Mouse (Mus musculus): ENCODE measurements at regions not wholly inside any gene's neighbourhood (a gene's known extent, or its start where the extent isn't known, plus 50 kb on each side); places are given as distances from the start of the nearest gene placed in this dataset.

DNA sequence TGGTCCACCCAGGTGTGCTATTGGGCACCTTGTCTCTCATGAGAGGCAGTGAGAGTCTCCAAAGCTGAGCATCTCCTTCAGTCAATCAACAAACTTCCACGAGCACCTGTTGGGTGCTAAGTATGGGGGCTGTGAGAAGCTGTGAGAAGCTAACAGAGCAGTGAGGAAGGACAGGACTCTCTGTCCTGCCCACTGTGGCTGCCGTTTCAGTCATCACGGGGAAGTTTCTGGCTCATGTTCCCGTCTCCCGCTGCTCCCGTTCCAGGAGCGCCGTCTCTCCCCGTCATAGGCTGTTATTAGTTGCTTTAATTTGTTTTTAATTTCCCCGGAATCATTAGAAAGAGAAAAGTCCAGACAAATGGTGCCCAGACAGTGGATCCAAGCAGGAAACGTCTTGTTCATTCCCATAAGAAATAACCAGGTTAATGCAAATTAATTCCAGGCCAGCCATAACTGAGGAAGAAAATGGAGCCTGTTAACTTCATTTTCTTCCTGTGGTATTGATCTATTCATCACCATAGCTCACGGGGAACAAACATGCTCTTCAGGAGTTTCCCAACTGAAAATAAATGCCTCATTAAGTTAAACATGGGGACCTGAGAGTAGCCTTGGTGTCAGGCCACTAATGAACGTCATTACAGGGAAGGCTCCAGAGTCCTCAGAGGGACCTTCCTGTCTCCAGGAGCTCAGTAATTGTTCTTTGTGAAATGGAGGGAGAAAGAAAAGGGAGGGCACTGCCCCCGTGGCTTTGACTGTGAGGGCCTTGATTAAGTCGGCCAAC, 70.3 kb downstream of the Matn1 start:
- Histone ChIP-seq H3K4me3 (ENCODE audit: low read depth, low read length) (no peak overlapping the region), H3K4me1 (replicated peaks; ENCODE audit: control insufficient read depth, insufficient read depth, low read length) (peaks cover 6% of the 10 kb centered on the region; the same call in 1 of the 2 replicates), H3K9ac (ENCODE audit: low read length) (no peak overlapping the region), H3K4me2 (ENCODE audit: low read depth, low read length, severe bottlenecking) (no peak overlapping the region), H3K27me3 (ENCODE audit: control insufficient read depth, insufficient read depth, low read length) (no peaks in the 10 kb centered on the region), H3K36me3 (ENCODE audit: control insufficient read depth, insufficient read depth, low read length) (no peaks in the 10 kb centered on the region), H3K27ac (ENCODE audit: low read depth, low read length) (peak overlapping the region; percentile 66), H3K9me3 (ENCODE audit: control insufficient read depth, low read length) (no peaks in the 10 kb centered on the region)
- 31% methylated on average over 15 of the region's 15 CpGs for WGBS
- ATAC-seq (replicated peaks; ENCODE audit: low FRiP score): peak; percentile 77
- peak; percentile 80 for DNase-seq (ENCODE audit: low spot score)

DNA sequence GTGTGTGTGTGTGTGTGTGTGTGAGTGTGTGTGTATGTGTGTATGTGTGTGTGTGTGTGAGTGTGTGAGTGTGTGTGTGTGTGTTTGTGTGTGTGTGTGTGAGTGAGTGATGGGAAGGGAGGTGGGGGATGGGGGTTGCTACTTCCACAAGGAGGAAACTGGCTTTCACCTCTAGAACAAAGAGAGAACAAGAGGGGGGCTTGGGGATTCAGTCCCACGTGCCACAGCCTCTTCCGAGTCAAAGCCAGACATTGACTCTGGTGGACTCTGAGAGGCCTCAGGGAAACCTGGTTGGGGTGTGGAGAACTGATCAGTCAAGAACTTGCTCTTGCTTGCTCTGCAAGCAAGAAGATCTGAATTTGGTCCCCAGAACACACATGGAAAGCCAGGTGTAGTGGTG, 71.0 kb downstream of the Matn1 start:
- H3K27ac ChIP-seq (ENCODE audit: low read depth, low read length): peak overlapping the region; percentile 79

DNA sequence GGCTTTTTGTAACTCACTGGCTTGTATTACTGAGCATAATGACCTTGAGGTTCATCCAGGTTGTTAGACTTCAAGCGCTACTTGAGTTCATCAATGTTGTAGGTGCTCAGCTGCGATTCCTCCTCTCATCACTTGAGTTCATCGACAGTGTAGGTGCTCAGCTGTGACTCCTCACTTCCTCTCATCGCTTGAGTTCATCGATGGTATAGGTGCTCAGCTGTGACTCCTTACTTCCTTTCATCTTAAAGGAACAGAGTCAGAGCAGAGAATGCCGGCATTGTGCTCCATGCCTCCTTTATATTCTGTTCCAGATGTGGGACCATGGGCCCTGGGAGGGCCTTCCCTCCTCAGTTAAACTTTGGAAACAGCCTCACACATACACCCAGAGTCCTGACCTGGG, 79.4 kb downstream of the Matn1 start:
- Histone ChIP-seq H3K4me1 (replicated peaks; ENCODE audit: control insufficient read depth, insufficient read depth, low read length) (no peaks in the 10 kb centered on the region), H3K27me3 (ENCODE audit: control insufficient read depth, insufficient read depth, low read length) (no peaks in the 10 kb centered on the region), H3K9ac (ENCODE audit: low read length) (no peak overlapping the region), H3K4me2 (ENCODE audit: low read depth, low read length, severe bottlenecking) (no peak overlapping the region), H3K36me3 (ENCODE audit: control insufficient read depth, insufficient read depth, low read length) (no peaks in the 10 kb centered on the region), H3K27ac (ENCODE audit: low read depth, low read length) (no peak overlapping the region), H3K4me3 (ENCODE audit: low read depth, low read length) (no peak overlapping the region), H3K9me3 (ENCODE audit: control insufficient read depth, low read length) (no peaks in the 10 kb centered on the region; the same call in 1 of the 2 replicates)
- 55% methylated on average over 6 of the region's 6 CpGs for WGBS
- DNase-seq (ENCODE audit: low spot score): no peak
- ATAC-seq (replicated peaks; ENCODE audit: low FRiP score): no peak

More for the DNA sequence above, 71.0 kb downstream of the Matn1 start:
- Histone ChIP-seq H3K4me1 (replicated peaks; ENCODE audit: control insufficient read depth, insufficient read depth, low read length) (peaks cover 6% of the 10 kb centered on the region; the same call in 1 of the 2 replicates), H3K9me3 (ENCODE audit: control insufficient read depth, low read length) (no peaks in the 10 kb centered on the region), H3K4me2 (ENCODE audit: low read depth, low read length, severe bottlenecking) (no peak overlapping the region), H3K27me3 (ENCODE audit: control insufficient read depth, insufficient read depth, low read length) (no peaks in the 10 kb centered on the region), H3K4me3 (ENCODE audit: low read depth, low read length) (no peak overlapping the region), H3K36me3 (ENCODE audit: control insufficient read depth, insufficient read depth, low read length) (no peaks in the 10 kb centered on the region), H3K9ac (ENCODE audit: low read length) (no peak overlapping the region)
- DNase-seq (ENCODE audit: low spot score): peak; percentile 67
- no peak for ATAC-seq (replicated peaks; ENCODE audit: low FRiP score)
- WGBS: 5% methylated on average over 2 of the region's 2 CpGs

DNA sequence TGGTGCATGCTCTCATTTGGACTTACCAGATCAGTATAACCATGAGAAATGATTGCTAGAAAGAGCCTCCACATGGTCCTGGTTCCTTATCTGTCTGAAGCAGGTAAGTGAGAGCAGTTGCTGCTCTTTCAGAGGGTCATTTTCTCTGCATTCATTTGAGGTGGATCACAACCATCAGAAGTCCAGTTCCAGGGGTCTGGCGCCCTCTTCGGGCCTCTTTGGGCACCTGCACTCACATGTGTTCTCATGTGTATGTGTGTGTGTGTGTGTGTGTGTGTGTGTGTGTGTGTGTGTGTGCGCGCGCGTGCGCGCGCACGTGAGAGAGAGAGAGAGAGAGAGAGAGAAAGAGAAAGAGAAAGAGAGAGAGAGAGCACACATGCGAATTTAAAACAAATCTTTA, 92.1 kb downstream of the Matn1 start:
- Histone ChIP-seq H3K4me2 (ENCODE audit: low read depth, low read length, severe bottlenecking) (no peak overlapping the region), H3K9me3 (ENCODE audit: control insufficient read depth, low read length) (no peaks in the 10 kb centered on the region), H3K36me3 (ENCODE audit: control insufficient read depth, insufficient read depth, low read length) (no peaks in the 10 kb centered on the region), H3K4me1 (replicated peaks; ENCODE audit: control insufficient read depth, insufficient read depth, low read length) (0 out of 2 replicates have a peak, but pooled peaks cover 4% of the 10 kb centered on the region), H3K27ac (ENCODE audit: low read depth, low read length) (no peak overlapping the region), H3K27me3 (ENCODE audit: control insufficient read depth, insufficient read depth, low read length) (no peaks in the 10 kb centered on the region), H3K4me3 (ENCODE audit: low read depth, low read length) (no peak overlapping the region), H3K9ac (ENCODE audit: low read length) (no peak overlapping the region)
- no peak for ATAC-seq (replicated peaks; ENCODE audit: low FRiP score)
- DNase-seq (ENCODE audit: low spot score): no peak
- 90% methylated on average over 11 of the region's 11 CpGs for WGBS

DNA sequence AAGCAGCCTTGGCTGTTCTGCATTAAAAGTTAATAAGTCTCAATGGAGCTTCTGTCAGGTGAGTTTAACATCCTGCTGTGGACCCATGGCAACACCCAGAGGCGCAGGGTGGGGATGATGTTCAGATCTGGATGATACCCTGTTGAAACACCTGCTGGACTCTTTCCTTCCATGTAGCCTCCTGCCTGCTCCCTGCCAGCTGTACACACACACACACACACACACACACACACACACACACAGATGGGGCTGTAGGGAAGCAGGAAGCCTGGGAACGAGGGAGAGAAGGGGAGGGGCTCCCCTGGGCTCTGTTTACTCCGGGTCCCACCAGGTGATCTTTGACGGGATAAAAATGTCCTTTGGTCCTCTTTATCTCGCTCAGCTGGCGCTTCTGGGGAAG, 93.0 kb downstream of the Matn1 start:
- H3K27ac ChIP-seq (ENCODE audit: low read depth, low read length): no peak overlapping the region

DNA sequence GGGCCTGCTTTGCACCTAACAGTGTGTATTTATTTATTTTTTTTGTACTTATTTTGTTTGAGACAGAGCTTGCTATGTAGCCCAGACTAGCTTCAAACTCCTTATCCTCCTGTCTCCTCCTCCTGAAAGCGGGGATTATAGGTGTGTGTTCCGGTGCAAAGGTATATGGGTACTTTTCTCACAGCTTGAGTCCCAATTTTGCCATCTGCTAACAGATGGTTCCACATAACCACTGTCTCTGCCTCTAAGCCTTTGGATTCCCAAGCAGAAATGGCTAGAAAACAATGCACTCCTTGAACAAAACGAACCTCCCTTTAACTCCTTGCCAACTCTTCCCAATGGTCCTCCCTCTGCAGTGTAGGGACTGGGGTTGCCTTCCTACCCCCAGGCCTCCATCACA, 95.5 kb downstream of the Matn1 start:
- Histone ChIP-seq H3K4me1 (replicated peaks; ENCODE audit: control insufficient read depth, insufficient read depth, low read length) (0 out of 2 replicates have a peak, but pooled peaks cover 4% of the 10 kb centered on the region), H3K27me3 (ENCODE audit: control insufficient read depth, insufficient read depth, low read length) (no peaks in the 10 kb centered on the region), H3K9ac (ENCODE audit: low read length) (no peak overlapping the region), H3K27ac (ENCODE audit: low read depth, low read length) (no peak overlapping the region), H3K4me2 (ENCODE audit: low read depth, low read length, severe bottlenecking) (no peak overlapping the region), H3K9me3 (ENCODE audit: control insufficient read depth, low read length) (no peaks in the 10 kb centered on the region), H3K4me3 (ENCODE audit: low read depth, low read length) (no peak overlapping the region), H3K36me3 (ENCODE audit: control insufficient read depth, insufficient read depth, low read length) (no peaks in the 10 kb centered on the region)
- ATAC-seq (replicated peaks; ENCODE audit: low FRiP score) (no peak), DNase-seq (ENCODE audit: low spot score) (no peak)
- WGBS: 81% methylated on average over 3 of the region's 3 CpGs

More for the DNA sequence above, 93.0 kb downstream of the Matn1 start:
- Histone ChIP-seq H3K9me3 (ENCODE audit: control insufficient read depth, low read length) (no peaks in the 10 kb centered on the region), H3K4me3 (ENCODE audit: low read depth, low read length) (no peak overlapping the region), H3K9ac (ENCODE audit: low read length) (no peak overlapping the region), H3K4me1 (replicated peaks; ENCODE audit: control insufficient read depth, insufficient read depth, low read length) (0 out of 2 replicates have a peak, but pooled peaks cover 4% of the 10 kb centered on the region), H3K27me3 (ENCODE audit: control insufficient read depth, insufficient read depth, low read length) (no peaks in the 10 kb centered on the region), H3K36me3 (ENCODE audit: control insufficient read depth, insufficient read depth, low read length) (no peaks in the 10 kb centered on the region), H3K4me2 (ENCODE audit: low read depth, low read length, severe bottlenecking) (no peak overlapping the region)
- WGBS: 21% methylated on average over 6 of the region's 6 CpGs
- ATAC-seq (replicated peaks; ENCODE audit: low FRiP score) (no peak), DNase-seq (ENCODE audit: low spot score) (no peak)

DNA sequence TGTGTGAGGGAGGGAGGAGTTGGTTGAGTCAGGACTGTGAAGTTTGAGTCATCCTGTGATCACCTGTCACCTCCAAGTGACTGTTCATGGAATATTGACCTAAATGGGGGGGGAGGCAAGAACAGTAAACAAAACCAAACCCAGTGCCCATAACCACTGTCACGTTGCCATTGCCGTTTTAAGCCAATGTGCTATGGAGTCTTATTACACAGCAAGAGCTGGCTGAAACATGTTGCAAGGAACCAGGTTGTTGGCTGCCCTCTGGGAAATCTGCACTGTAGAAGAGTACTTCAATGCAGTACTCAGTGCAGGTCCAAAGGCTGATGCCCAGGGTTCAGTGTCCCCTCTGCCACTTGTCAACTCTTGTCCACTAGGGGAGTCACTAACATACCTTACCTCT, 97.0 kb downstream of the Matn1 start:
- H3K36me3 ChIP-seq (ENCODE audit: control insufficient read depth, insufficient read depth, low read length): no peaks in the 10 kb centered on the region
- WGBS: 74% methylated on average over 2 of the region's 2 CpGs
- H3K4me1 ChIP-seq (replicated peaks; ENCODE audit: control insufficient read depth, insufficient read depth, low read length): 0 out of 2 replicates have a peak, but pooled peaks cover 4% of the 10 kb centered on the region
- ATAC-seq (replicated peaks; ENCODE audit: low FRiP score): no peak
- H3K27ac ChIP-seq (ENCODE audit: low read depth, low read length): no peak overlapping the region
- no peak for DNase-seq (ENCODE audit: low spot score)
- H3K27me3 ChIP-seq (ENCODE audit: control insufficient read depth, insufficient read depth, low read length): no peaks in the 10 kb centered on the region
- no peaks in the 10 kb centered on the region for H3K9me3 ChIP-seq (ENCODE audit: control insufficient read depth, low read length)
- H3K4me3 ChIP-seq (ENCODE audit: low read depth, low read length): no peak overlapping the region
- no peak overlapping the region for H3K9ac ChIP-seq (ENCODE audit: low read length)
- no peak overlapping the region for H3K4me2 ChIP-seq (ENCODE audit: low read depth, low read length, severe bottlenecking)

GRCm38 (mm10) chr4:131046101-131046500, 101.9 kb downstream of the Matn1 start:
- H3K36me3 ChIP-seq (ENCODE audit: control insufficient read depth, insufficient read depth, low read length): no peaks in the 10 kb centered on the region
- no peaks in the 10 kb centered on the region for H3K9me3 ChIP-seq (ENCODE audit: control insufficient read depth, low read length)
- no peaks in the 10 kb centered on the region for H3K27me3 ChIP-seq (ENCODE audit: control insufficient read depth, insufficient read depth, low read length)
- H3K4me1 ChIP-seq (replicated peaks; ENCODE audit: control insufficient read depth, insufficient read depth, low read length): no peaks in the 10 kb centered on the region
- WGBS: 51% methylated on average over 8 of the region's 8 CpGs
- no peak for ATAC-seq (replicated peaks; ENCODE audit: low FRiP score)
- no peak for DNase-seq (ENCODE audit: low spot score)
- no peak overlapping the region for H3K9ac ChIP-seq (ENCODE audit: low read length)
- H3K27ac ChIP-seq (ENCODE audit: low read depth, low read length): no peak overlapping the region
- no peak overlapping the region for H3K4me3 ChIP-seq (ENCODE audit: low read depth, low read length)
- H3K4me2 ChIP-seq (ENCODE audit: low read depth, low read length, severe bottlenecking): no peak overlapping the region

All from forebrain, embryonic 11.5 days (tissue).